Mouse (Mus musculus): ENCODE measurements at regions not wholly inside any gene's neighbourhood (a gene's known extent, or its start where the extent isn't known, plus 50 kb on each side); places are given as distances from the start of the nearest gene placed in this dataset.

GRCm38 (mm10) chr1:12318029-12318428 lies 904.1 kb downstream of the A830018L16Rik start:
- no peak for DNase-seq (ENCODE audit: low read depth, low spot score)

GRCm38 (mm10) chr1:12334186-12334585 lies 920.3 kb downstream of the A830018L16Rik start:
- no peak for DNase-seq (ENCODE audit: low read depth, low spot score)

DNA sequence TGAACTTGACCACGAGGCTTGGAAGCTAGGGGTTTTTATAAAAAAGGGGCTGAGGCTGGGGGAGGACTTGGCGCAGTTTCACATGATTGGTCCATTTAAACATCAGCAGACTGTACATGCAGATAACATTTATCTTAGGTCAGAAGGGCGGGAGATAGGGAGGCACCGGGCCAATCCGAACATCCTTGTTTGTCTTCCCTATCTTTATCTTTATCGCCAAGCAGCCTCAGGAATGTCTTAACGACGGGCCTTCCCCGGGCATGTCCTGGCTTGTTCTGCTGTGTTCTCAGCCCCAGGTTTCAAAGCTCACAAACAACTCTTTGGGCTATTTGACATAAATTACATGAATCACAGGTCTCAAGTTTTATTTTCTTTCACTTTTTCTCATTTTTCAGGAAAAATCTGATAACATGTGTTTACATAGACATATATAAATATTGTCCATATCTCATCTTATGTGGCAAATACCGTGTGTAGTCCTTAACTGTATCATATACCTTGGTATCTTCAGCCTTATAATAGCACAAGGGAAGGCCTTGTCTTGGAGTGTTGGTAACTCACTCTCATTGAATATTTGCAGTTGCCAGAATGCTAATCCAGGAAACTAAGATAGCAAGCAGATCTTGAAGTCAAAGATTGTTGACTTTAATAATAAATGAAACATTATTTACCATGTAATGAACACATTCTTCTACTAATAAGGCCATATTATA lies 931.0 kb downstream of the A830018L16Rik start:
- no peak for DNase-seq (ENCODE audit: low read depth, low spot score)

DNA sequence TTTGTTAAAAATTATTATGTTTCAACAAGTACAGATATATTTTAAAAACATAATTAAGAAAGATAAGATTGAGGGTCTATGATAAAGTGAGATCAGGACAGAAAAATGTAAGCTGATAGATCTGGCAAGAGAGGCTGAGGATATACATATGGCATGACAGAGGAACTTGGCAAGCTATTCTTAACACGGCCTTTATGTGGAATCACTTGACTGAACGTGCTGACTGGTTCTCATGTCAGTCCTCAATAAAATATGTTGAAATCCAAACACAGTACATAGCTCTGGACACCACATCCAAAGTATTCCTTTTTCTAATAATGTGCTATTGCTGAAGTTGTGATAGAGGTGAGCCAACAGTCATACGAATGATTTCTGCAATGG lies 931.5 kb downstream of the A830018L16Rik start:
- peak; percentile 28 for DNase-seq (ENCODE audit: low read depth, low spot score)

DNA sequence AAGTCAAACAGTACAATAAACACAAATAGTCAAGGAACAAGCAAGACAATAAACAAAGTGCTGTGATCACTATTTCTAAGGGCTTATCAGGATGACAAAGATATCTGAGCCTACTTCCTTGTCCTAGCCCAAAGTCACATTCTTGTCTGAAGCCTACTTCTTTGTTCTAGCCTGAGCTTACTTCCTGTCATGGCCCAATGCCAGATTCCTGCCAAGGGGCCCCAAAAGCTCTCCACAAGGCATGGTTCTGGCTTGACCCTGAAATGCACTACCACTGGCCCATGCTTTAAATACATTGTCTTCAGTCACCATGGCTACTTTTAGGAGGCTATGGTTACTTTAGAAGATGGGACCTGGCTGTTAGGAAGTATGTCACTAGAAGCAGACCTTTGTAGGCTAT lies 940.6 kb downstream of the A830018L16Rik start:
- no peak for DNase-seq (ENCODE audit: low read depth, low spot score)

- peak; percentile 90 for DNase-seq (ENCODE audit: low read depth, low spot score)
Measured at GRCm38 (mm10) chr1:12367872-12368271, 954.0 kb downstream of the A830018L16Rik start.

- no peak for DNase-seq (ENCODE audit: low read depth, low spot score)
Measured at GRCm38 (mm10) chr1:12372968-12373367, 959.1 kb downstream of the A830018L16Rik start.

DNA sequence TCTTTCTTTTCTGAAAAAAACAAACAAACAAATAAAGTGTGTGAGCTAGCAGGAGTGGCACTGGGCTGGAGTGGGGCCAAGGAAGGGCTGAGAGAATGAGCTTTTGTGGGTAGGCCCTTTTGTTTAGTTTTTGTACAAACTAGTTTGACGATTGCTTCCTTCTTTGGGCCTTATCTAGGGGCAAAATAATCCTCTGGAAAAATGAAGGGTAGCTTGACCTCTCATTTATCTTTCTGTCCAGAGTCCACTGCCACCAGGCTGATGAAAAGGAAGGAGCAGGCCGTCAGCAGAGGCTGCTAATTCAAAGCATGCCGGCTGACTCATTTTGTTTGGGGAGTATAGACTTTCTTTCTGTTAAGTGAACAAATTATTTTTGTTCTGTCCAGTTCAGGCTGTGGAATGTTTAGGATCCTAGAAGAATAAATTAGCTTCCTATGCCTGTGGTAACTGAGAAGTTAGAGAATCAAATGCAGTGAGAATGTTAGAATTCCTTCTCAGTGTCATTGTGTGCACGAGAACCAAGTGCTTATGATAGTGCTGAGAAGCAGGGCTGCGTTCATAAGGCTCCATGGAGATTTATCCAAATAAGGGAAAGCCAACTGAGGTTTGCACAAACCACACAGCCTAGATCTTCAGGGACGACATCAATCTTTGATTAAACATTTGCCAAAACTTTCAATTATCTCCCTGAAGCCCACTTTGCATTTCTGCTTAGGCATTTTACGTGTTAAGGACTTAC lies 984.4 kb downstream of the A830018L16Rik start:
- no peak for DNase-seq (ENCODE audit: low read depth, low spot score)

DNA sequence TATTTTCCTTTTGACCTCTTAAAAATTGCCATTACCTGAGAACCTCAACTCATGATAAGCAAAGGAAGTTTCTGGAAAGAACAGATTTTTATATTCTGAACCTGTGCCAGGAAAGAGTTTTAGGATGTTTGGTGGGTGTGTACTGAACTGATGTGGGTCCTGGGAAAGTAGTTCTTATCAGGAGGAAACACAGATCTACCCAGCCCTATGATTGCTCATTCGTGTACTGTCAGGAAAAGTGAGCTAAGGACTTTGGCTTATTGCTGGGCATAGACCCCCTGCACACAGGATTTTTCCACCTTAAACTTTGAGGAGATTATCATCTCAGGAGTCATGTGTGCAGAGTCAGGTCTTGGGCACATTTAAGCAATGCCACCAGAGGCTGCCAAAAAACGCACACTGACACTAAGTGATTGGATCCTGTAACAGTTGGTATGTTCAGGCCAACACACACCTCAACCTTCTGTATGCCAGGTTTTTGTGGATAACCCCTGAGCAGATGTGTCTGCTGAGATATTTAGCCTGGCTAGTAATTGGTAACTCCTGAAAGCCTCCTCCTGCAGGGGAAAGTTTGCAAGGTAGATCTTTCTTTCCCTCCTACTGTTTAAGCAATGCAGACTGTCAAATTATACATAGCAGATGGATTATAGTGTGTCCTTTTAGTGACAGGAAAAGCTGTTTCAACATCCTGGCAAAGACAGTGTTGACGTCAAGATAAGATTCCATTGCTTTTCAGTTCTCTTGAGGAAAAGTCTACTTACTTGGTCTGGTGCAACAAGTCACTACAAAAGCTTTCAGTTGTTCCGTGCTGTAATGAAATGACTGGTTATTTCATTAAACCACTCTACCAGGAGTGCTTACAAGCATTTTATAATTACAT lies 991.7 kb downstream of the A830018L16Rik start:
- DNase-seq (ENCODE audit: low read depth, low spot score): peak; percentile 35

DNA sequence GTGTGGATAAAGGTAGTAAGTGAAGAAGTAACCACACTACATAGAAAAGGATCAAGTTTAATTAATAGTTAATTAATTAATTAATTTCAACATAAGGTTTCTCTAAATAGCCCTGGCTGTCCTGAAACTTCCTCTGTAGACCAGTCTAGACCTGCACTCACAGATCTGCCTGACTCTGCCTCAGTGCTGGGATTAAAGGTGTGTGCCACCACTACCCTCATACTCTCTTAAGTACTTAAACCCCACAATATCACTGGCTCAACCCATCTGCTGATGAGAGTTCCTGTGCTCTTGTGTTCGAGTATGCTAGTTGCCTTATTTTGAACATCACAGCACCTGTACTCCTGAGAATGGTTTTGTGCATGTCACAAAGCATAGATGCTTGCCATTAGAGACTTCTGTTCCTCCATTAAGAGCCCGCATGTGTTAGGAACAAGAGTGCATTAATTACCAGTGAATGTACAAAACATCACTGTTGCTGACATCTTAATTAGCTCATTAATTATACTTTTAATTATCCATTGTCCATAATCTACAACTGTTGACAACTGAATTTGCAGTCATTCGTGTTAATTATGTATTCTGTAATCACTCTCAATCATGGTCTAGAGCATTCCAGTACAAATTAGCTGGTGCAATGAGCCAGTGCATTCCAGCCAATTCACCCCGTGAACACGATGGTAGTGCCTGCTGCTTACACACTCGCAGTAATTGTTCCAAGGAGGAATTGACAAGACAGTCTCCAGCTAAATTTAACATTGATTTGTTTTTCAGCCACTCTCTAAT lies 996.0 kb downstream of the A830018L16Rik start:
- peak; percentile 33 for DNase-seq (ENCODE audit: low read depth, low spot score)

- no peak for DNase-seq (ENCODE audit: low read depth, low spot score)
Measured at GRCm38 (mm10) chr1:12410524-12410886, 996.6 kb downstream of the A830018L16Rik start.

GRCm38 (mm10) chr1:12424510-12424909 lies 1010.6 kb downstream of the A830018L16Rik start:
- DNase-seq (ENCODE audit: low read depth, low spot score): no peak

- no peak for DNase-seq (ENCODE audit: low read depth, low spot score)
Measured at GRCm38 (mm10) chr1:12437894-12438293, 1024.0 kb downstream of the A830018L16Rik start.

DNA sequence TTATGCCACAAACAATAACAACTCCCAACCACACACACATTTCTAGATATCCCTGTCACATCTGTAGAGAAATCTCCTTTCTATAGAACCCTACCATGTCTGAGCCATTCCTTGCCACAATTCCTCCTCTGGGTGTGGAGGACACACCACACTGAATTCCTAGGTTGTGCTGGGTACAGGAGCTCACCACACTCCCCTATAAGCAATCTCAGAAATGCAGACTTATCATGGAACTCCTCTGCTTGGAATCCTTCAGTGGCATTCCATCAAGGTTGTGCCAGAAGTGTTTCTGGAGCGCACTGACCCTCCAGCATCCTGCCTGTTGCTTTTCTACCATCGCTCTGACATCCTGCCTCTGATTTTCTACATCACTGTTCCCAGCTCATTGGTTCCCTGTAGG lies 1052.3 kb downstream of the A830018L16Rik start:
- no peak for DNase-seq (ENCODE audit: low read depth, low spot score)

DNA sequence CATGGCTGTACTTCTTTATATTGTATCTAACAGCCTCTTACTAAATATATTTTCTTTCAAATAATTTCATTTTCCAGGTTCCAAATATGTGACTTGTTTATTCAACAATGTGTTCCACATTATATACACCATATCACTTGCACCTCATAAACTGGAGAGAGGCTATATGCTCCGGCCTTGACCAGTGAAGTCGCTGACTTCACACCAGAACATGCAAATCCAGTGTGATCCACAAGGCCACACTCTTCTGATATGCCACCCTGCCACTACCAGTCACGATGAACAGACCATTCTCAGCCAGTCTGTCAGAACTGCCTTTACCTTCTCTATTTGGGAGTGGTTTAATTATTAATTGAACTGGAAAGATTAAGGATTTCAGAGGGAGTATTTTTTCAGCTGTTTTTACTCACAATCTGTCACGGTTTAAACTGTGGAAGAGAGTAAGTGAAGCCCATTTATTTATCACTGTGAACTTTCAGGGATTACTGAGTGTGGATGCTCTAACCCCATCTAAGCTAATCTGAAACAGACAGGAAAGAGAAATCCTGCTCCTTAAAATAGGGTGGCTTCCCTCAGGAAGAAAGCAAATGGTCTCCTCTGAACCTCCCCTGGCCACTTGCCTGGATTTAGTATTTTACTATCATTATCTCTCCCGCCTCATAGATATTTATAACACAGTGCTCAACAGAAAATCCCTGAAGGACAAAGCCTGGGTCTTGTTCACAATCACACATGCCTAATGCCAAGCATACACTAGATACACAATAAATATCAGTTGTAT lies 1065.3 kb downstream of the A830018L16Rik start:
- no peak for DNase-seq (ENCODE audit: low read depth, low spot score)

- peak; percentile 59 for DNase-seq (ENCODE audit: low read depth, low spot score)
Measured at GRCm38 (mm10) chr1:12500442-12500841, 1086.5 kb downstream of the A830018L16Rik start.

- no peak for DNase-seq (ENCODE audit: low read depth, low spot score)
Measured at GRCm38 (mm10) chr1:12507997-12508396, 1094.1 kb downstream of the A830018L16Rik start.

- no peak for DNase-seq (ENCODE audit: low read depth, low spot score)
Measured at GRCm38 (mm10) chr1:12510129-12510816, 1096.4 kb downstream of the A830018L16Rik start.

GRCm38 (mm10) chr1:12519601-12520000 lies 1105.7 kb downstream of the A830018L16Rik start:
- peak; percentile 46 for DNase-seq (ENCODE audit: low read depth, low spot score)

- DNase-seq (ENCODE audit: low read depth, low spot score): peak; percentile 58
Measured at GRCm38 (mm10) chr1:12555859-12556258, 1142.0 kb downstream of the A830018L16Rik start.
